Mouse (Mus musculus) heart, postnatal 36 days (tissue): ENCODE measurements around the gene Cryz. TPM values are rescaled to one million over a fixed set of nuclear protein-coding genes. Genes with fewer than 3 reads are reported as not detected.

Experiments
- DNase-seq, 2 experiments: peaks; one replicate each; pipeline ENCODE4 v3.0.0; 2021 to 2022
- intact Hi-C: fragments of 180-260 bp; cut with DNase I; formaldehyde crosslinking; loops from one replicate; pipeline ENCODE4 v1.15.1; 2025
- total RNA-seq, 2 experiments: library from RNA; stranded (reverse); gene quantifications; 2 replicates each; pipeline ENCODE4 v1.2.3; 2021

The Cryz gene
- 10 to 100 TPM; 17.5 to 18.2 TPM for total RNA-seq

GRCm38 (mm10) chr3:154596488-154596933 lies at the start of gene Cryz:
TSS of gene Cryz (plus strand) at chr3:154596711.
- DNase-seq: peak; percentile 91 to 95
- intact Hi-C loops: loop anchor here (5.0 to 10.0 kb wide), 2 partner anchors 496 to 652 kb away; partner anchors contain the start of genes Acadm, Fpgt and Lrriq3

- intact Hi-C loops: no loop called here
- DNase-seq: no peak
Observed at GRCm38 (mm10) chr3:154547549-154548426, 48.7 kb upstream of the Cryz start.

GRCm38 (mm10) chr3:154548868-154549301 lies 47.6 kb upstream of the Cryz start:
- no peak for DNase-seq
- intact Hi-C loops: no loop called here

GRCm38 (mm10) chr3:154550326-154551034 lies 46.0 kb upstream of the Cryz start:
- intact Hi-C loops: no loop called here
- no peak for DNase-seq

GRCm38 (mm10) chr3:154551035-154551411 lies 45.5 kb upstream of the Cryz start:
- intact Hi-C loops: no loop called here
- no peak for DNase-seq

- intact Hi-C loops: no loop called here
- DNase-seq: no peak
Observed at GRCm38 (mm10) chr3:154562192-154562591, 34.3 kb upstream of the Cryz start.

- DNase-seq: no peak
- intact Hi-C loops: no loop called here
Observed at GRCm38 (mm10) chr3:154565437-154565836, 31.1 kb upstream of the Cryz start.

GRCm38 (mm10) chr3:154570029-154570575 lies 26.4 kb upstream of the Cryz start:
- intact Hi-C loops: loop anchor here (5.0 kb wide), 1 partner anchor 608 kb away; no protein-coding TSS in a partner anchor
- DNase-seq: no peak

GRCm38 (mm10) chr3:154570786-154571185 lies 25.7 kb upstream of the Cryz start:
- peak; percentile 8 to 22 for DNase-seq
- intact Hi-C loops: loop anchor here (5.0 kb wide), 1 partner anchor 608 kb away; no protein-coding TSS in a partner anchor

GRCm38 (mm10) chr3:154572341-154572972 lies 24.1 kb upstream of the Cryz start:
- intact Hi-C loops: loop anchor here (1.0 to 5.0 kb wide), 3 partner anchors 254 to 610 kb away; no protein-coding TSS in a partner anchor
- DNase-seq: peak; percentile 65 to 75

GRCm38 (mm10) chr3:154573666-154574065 lies 22.8 kb upstream of the Cryz start:
- intact Hi-C loops: loop anchor here (5.0 kb wide), 1 partner anchor 611 kb away; no protein-coding TSS in a partner anchor

GRCm38 (mm10) chr3:154577895-154578294 lies 18.6 kb upstream of the Cryz start:
- DNase-seq: no peak
- intact Hi-C loops: no loop called here

More at GRCm38 (mm10) chr3:154573666-154574065, 22.8 kb upstream of the Cryz start:
- no peak for DNase-seq

- no peak for DNase-seq
- intact Hi-C loops: no loop called here
Observed at GRCm38 (mm10) chr3:154584351-154584750, 12.2 kb upstream of the Cryz start.

- DNase-seq: no peak
- intact Hi-C loops: loop anchor here (10.0 kb wide), 1 partner anchor 646 kb away; the partner anchor contains the start of gene Acadm
Observed at GRCm38 (mm10) chr3:154590971-154591370, 5.5 kb upstream of the Cryz start.

- DNase-seq: no peak
- intact Hi-C loops: loop anchor here (10.0 kb wide), 1 partner anchor 647 kb away; the partner anchor contains the start of gene Acadm
Observed at GRCm38 (mm10) chr3:154591621-154592020, 4.9 kb upstream of the Cryz start.

- intact Hi-C loops: loop anchor here (10.0 kb wide), 1 partner anchor 649 kb away; the partner anchor contains the start of gene Acadm
- no peak for DNase-seq
Observed at GRCm38 (mm10) chr3:154593596-154593995, 2.9 kb upstream of the Cryz start.

- intact Hi-C loops: loop anchor here (10.0 kb wide), 1 partner anchor 649 kb away; the partner anchor contains the start of gene Acadm
- no peak for DNase-seq
Observed at GRCm38 (mm10) chr3:154594156-154594555, 2.4 kb upstream of the Cryz start.

- DNase-seq: peak; percentile 98 to 100
- intact Hi-C loops: loop anchor here (5.0 to 10.0 kb wide), 2 partner anchors 495 to 652 kb away; partner anchors contain the start of genes Acadm, Fpgt and Lrriq3
Observed at GRCm38 (mm10) chr3:154596934-154597554, 533 bp downstream of the Cryz start, which contains the start of gene Tyw3. TSS of gene Tyw3 (minus strand) at chr3:154597104.

- DNase-seq: no peak
- intact Hi-C loops: loop anchor here (5.0 to 10.0 kb wide), 2 partner anchors 495 to 653 kb away; partner anchors contain the start of genes Acadm, Fpgt and Lrriq3
Observed at GRCm38 (mm10) chr3:154597561-154597960, 1.1 kb downstream of the Cryz start.
